Mouse (Mus musculus): Measurements from ENCODE around the gene Rnf222.

DNA sequence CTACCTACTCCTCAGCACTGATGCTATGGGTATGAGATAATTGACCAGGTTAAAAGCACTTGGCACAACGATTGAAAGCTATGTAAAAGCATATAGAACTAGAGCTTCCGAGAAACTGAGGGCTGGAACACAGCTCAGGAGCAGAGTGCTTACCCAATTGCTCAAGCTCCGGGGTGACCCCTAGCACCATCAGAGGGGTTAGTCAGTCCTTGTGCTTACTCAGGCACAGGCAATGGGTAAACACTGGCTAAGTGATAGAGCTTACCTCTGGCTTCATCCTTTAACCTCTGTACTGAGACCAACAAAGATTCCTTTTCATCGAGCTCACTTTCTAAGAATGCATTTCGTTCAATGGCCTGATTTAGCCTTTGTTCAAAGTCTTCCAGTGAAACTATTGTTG, 48.7 kb upstream of the Rnf222 start:
- TF ChIP-seq CHD2 (IDR thresholded peaks at IDR 0.05; ENCODE audit: low read length): no peak
- TF ChIP-seq EP300 (IDR thresholded peaks at IDR 0.05; ENCODE audit: low read depth in 1 of 2, low read length in 2 of 2): no peak
- no peak for TF ChIP-seq POLR2A (IDR thresholded peaks at IDR 0.05; ENCODE audit: control insufficient read depth in 1 of 2, insufficient read depth in 1 of 2, low read depth in 1 of 2, low read length in 2 of 2, poor library complexity in 1 of 2)
- TF ChIP-seq UBTF (IDR thresholded peaks at IDR 0.05; ENCODE audit: borderline replicate concordance, insufficient read depth, low read depth, low read length): no peak
- no peak for TF ChIP-seq HCFC1 (IDR thresholded peaks at IDR 0.05; ENCODE audit: low read depth, low read length)
- TF ChIP-seq MAFK (IDR thresholded peaks at IDR 0.05; ENCODE audit: borderline replicate concordance, low read depth, low read length): no peak
- TF ChIP-seq CTCF (IDR thresholded peaks at IDR 0.05 in 2 of 3, conservative IDR thresholded peaks at IDR 0.05 in 1 of 3; ENCODE audit: control insufficient read depth in 1 of 3, insufficient read depth in 1 of 3, low read depth in 2 of 3, low read length in 3 of 3, poor library complexity in 1 of 3, severe bottlenecking in 1 of 3): no peak
- TF ChIP-seq GATA1 (IDR thresholded peaks at IDR 0.05; ENCODE audit: low read depth, low read length): no peak
- TF ChIP-seq MYB (IDR thresholded peaks at IDR 0.05; ENCODE audit: low read depth, low read length): no peak
- TF ChIP-seq RAD21 (IDR thresholded peaks at IDR 0.05; ENCODE audit: low read depth, low read length): no peak
- no peak for TF ChIP-seq BHLHE40 (IDR thresholded peaks at IDR 0.05; ENCODE audit: borderline replicate concordance, low read depth, low read length)

Data from MEL (cell line).